Mouse (Mus musculus): ENCODE measurements around the gene Xpot.

Gene Xpot

DNA sequence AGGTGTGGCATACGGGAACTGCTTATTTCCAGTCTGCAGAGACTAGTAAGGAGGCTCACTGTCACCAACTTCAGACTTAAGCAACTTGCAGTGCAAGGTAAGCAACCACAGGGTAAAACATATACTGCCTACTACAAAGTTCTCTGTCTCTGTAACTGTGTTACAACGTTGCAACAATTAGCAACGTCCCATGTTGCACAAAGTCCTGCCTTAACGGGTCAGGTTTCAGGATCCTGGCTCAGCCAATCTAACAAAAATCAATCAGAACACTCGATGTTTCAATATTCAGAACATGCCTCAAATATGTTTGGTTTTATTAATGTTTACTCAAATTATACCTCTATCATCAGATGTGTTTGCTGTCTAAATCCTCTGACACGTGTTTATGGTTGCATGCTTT, 3.7 kb downstream of the Xpot start:
- no peak for DNase-seq (ENCODE audit: low read depth, low spot score)

DNA sequence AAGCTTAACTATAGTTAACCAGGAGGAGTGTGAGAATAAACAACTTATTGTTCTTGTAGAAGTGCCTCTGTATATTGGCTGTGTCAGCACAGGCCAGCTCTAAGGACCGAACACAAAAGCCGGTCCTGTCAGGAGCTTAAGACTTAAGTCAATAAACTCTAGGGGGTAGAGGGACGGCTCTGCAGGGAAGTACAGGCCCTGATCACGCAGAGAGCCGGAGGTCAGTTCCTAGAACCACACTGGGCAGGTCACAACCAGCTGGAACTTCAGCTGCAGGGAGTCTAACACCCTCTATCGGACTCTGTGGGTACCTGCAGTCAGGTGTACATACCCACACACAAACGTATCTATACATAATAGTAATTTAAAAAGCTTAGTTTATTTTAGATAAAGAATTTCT, 10.2 kb downstream of the Xpot start:
- DNase-seq (ENCODE audit: low read depth, low spot score), result no peak

DNA sequence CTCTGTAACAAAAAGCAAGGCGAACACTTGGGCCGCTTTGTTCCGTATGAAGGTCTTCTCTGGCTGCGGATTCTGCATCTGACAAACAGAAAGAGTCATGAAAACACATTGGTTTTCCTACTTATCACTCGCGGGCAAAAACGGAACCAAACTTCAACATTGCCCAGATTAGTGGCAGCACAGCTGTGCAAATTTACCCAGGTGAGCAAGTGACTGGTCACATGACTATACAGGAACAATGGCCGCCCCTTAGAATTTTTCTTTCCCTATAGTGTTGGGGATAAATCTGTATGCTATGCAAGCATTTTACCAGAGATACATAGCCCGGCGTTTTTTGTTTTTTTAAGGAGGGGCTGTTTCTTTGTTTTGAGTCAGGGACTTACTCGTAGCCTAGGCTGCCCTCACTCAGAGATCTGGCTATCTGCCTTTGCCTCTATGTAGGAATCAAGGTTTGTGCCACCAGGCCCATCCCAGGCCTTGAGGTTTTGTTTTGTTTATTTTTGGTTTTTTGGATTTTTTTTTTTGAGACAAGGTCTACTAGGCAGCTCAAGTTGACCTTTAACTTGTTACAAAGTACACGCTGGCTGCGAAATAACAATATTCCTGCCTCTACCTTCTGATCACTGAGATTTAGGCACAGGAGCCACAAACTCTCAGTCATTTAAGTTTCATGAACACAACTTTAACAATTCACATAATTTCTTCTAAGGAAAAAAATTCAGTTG, 10.8 kb downstream of the Xpot start:
- no peak for DNase-seq (ENCODE audit: low read depth, low spot score)

DNA sequence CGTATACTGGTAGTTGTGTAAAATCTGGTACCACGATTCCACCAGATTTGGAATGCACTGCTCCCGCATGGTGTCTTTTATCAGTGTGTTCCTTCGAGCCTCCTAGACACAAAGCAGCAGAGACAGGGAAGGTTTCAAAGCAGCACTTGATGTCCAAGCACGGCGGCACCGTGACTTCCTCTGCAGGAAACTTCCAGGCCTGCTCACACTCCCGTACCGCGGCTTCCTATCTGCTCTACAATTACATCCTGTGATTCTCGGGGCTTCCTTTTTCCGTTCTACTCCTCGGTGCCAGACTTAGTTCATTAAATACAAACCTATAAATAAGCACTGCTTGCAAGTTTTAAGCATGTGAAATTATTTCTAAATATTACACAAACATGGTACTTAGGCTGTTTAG, 12.6 kb downstream of the Xpot start:
- no peak for DNase-seq (ENCODE audit: low read depth, low spot score)

DNA sequence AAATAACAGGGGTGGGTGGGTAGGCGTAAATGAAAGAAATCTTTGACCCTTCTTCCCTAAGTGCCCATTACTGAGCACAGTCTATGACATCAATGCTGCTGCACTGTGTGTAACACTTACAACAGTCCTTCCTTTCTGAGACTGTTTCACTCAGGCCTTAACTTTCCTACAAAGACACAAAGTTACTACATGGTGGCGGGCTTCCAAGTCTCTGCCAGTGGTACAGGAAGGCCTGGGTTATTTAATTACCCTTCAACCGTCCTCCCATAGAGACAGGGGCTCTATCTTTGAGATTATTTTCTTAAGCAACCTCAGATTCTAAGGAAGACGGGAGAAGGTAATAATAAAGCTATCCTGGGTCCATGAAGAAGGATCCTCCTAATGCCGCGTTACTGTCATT, 13.7 kb downstream of the Xpot start:
- DNase-seq (ENCODE audit: low read depth, low spot score), result no peak

DNA sequence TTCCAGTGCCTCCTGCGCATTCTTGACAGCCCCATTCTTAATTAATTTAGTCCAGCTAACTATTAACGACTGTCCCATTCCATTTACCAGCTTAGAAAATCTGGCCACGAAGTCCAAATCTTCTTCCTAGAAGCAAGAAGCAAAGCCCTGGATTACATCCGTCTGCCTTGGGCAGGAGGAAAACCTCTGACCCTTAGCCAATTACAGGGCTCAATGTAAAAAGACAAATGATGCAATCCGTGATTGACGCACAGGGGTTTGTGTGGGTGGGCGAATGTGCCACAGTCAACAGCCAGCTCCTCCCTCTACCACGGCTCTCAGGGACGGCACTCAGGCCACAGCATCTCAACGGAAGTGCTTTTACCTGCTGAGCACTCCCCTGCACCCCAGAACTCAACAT, 14.5 kb downstream of the Xpot start:
- DNase-seq (ENCODE audit: low read depth, low spot score), result no peak

DNA sequence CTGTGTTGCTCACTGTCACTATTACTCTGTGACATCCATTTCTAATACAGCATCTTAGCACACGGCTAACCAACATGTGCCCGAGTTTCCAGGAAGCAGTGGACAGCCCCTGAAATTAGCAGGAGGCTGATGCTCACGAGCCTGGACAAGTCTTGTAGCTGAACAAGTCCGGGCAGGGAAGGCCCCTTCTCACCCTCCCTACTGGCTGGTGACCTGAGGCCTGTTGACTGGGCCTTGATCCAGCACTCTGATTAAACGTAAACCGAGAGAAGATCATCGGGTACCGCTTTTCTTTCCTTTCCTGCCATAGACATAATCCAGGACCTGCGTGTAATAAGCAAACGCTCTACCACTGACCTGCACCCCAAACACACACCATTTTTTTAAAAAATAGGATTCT, 18.0 kb downstream of the Xpot start:
- DNase-seq (ENCODE audit: low read depth, low spot score), result no peak

DNA sequence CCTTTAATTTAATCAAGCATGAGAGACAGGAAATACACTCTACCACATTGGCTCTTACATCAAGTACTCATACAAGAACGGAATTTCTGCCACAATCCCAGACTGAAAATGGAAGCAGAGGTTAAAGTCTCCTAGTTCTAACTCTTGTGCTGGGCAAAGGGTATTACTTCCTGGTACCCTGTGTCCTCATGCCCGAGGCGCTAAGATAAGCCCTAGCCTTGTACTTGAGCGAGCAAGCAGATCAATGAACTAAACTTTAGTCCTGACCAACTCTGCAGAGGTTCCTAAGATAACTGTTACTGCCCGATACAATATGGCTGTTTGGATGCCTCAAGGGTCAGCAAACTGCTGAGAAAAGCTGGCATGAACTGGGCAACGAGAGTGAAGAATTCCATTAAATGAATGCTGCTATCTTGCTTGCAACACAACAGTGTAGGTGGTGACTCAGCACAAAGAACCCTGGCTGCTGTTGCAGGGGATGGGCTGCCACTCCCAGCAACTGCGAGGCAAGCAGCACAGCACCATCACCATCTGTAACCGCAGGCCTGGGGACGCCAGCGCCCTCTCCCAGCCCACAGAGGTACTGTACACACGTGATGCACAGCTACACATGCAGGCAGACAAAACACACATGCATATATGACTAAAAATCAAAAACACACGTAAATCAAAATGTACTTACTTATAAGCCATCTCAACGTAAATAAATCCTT, 21.3 kb downstream of the Xpot start:
- no peak for DNase-seq (ENCODE audit: low read depth, low spot score)

DNA sequence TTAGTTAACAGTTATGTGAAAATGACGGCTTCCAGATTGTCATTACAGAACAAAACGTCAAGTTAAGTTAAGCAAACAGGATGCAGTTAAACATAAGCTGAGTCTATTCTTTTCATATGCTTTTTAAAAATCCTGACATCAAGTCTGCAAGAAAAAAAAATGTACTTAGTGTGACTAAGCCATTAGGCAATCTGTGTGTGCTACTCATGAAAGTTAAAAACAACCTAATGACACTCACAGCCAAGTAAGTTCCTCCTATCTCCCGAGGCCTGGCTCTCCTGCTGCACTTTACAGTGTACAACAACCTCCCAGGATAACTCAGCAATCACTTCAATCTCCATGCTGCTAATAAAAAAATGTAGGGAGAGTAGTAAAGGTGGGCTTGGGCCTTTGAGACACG, 22.6 kb downstream of the Xpot start:
- DNase-seq (ENCODE audit: low read depth, low spot score), result no peak

DNA sequence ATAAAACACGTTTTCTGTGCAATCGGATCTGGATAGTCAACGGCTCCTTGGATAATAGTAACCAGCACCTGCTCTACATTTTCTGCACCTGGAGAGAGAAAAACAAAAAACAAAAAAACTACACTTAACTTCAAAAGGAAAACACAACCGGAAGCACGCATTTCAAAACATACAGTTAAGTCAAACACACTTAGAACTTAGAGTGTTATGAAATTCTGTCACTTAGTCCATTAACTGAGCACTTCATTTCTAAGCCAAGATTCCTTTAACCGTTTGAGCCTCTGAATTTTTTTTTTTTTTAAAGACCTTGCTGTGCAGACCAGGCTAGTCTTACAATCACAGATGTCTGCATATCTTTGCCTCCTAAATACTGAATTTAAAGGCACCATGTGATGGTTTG, 24.9 kb downstream of the Xpot start:
- DNase-seq (ENCODE audit: low read depth, low spot score), result no peak

DNA sequence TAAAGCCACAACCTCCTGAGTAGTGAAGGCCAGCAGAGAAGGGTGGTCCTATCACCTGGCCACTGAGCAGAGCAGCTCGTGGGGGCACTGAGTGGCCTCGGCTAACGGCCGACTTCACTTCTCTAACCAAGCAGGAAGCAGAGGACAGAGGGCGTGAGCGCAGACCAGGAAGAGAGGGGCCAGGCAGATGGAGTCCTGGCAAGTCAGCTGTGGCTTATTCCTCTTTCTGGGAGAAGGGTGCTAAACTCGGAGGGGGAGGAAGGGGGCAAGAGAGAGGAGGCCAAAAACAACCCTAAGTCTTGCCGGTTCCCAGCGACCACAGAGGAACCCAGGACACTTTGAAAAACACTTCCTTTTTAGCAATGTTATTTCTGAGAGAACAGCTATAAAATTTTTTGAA, 29.6 kb downstream of the Xpot start:
- no peak for DNase-seq (ENCODE audit: low read depth, low spot score)

DNA sequence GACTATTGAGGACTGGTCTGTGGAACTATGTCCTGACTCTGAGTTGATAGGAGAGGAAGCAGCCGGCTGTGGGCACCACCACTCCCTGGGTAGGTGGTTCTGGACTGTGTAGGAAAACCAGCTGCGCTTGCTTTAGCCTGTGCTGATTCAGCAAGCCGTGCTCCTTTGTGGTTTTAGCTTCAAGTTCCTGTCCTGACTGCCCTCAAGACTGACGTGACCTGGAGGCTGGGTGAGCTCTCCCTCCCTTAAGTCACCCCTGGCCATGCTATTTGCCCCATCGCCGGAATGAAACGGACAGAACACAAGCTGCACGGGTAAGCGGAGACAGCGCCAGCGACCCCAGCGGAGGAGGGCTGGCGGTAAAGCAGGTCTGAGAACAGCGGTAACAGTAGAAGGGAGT, 35.0 kb downstream of the Xpot start:
- DNase-seq (ENCODE audit: low read depth, low spot score), result no peak

DNA sequence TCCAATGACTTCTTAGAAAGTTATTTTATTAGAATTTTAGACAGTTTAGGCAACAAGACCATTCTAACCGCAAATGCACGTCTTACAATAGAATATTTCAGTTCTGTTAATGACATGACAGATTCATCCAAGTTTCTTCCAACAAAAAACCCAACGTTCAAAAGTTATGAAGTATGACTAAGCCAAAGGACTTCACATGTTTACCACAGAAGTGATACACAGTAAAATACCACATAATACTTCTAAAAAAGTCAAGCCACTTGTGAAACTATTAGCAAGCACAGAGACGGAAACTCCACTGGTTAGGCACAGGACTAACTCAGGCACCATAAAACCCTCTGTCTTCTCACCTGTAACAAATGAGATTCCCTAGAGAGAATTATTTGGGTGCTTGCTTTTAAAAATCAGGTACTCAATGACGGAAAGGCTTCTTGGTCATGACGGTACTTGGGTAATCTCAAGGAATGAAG, 38.7 kb downstream of the Xpot start:
- peak; percentile 32 for DNase-seq (ENCODE audit: low read depth, low spot score)

DNA sequence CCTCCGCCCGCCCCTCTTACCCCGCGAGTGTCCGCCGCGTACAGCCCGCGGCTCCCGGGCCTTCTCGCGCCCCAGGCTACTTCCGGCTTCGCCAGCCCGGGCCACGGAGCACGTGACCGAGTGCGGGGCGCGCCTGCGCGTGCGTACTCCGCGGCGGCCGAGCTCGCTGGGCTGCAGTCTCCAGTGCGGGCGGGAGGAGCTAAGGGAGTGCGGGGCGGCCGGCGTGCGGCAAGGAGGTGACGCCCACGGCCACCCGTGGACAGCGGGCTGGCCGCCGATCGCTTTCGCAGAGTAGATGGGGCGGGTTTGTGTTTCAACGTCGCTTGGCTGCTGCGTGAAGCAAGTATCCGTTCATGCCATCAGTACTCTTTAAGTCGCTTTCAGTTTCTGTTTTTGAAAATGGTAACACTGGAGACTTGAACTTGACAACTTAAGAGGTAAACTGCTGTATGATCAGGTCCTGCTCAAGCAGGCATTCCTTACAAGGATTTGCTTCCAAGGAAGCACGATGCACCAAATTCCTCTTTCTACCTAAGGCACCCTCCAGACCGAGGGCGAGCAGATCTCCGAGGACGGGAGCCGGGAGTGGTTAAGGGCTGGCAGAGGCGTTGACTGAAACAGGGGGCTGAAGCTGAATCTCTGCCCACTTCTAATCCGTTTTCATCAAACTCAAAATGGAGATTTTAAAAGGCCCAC, 39.3 kb downstream of the Xpot start, which contains the start of gene Tbk1:
Tbk1 (minus strand) TSS at position 113 of the 696 bp plus-strand sequence.
- peak; percentile 96 for DNase-seq (ENCODE audit: low read depth, low spot score)

DNA sequence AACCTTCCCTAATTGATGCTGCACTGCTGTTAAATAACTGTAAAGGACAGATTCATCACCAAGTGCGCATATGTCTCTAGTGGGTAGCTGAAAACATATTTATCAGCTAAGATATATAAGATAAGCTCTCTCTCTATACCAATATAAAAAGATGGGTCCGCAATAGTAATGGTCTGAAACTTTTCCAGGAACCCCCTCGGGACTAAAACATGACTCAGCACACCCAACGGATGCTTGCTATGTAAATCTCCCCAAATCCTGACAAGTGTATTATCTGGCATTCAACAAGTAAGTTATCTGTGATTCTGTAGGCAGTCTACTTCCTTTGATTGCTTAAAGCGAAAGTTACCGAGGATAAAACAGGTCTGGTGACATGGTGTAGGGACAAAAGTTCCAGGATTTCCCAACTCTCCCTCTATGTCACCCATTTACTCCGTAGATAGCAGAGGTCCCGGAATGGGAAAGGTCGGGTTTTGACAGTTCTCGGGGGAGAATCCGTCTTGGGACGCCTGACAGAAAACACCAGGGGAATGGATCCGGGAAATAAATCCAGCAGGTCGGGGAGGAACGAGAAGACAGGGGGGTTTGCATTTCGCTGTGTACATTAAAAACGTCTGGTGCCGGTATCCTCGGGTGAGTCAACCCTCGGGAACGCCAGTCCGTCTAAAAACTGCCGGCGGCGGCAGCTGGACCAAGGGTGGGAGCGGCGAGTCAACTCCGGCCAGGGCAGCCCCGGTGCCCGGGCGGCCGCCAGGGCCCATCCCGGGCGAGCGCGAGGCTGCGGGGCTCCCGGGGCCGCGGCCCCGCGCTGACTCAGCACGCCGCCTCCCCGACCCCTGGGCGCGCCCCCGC, 40.1 kb downstream of the Xpot start:
- DNase-seq (ENCODE audit: low read depth, low spot score), result peak; percentile 37

DNA sequence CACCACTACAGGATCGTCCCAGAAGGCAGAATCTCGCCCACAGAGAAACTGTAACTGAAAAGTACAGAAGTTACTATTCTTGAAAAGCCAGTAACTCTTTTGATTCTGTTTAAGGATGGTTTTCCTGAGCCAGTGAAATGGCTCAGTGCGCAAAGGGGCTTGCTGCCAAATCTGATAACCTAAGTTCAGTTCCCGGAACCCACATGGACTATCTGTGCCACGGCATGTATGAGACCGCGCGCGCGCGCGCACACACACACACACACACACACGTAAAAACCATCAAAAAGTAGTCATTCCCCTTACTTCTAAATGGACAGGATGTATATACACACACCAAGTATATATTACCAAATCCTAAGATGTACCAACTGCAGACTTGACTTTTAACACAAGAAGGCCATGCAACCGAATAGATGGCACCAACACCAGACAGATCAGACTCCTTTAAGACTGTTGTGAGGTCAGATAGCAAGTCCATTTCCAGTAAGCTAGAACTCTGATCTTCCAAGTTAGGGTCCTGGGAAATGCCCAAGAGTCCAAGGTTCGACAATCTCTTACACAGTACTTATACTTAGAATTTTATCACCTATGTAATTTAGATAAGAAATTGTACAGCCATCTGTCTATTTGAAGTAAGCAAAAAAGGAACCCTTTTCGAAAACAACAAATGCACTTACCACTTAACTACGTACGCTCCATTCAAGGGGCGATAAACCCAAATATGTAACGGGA, 40.9 kb downstream of the Xpot start:
- peak; percentile 14 for DNase-seq (ENCODE audit: low read depth, low spot score)

DNA sequence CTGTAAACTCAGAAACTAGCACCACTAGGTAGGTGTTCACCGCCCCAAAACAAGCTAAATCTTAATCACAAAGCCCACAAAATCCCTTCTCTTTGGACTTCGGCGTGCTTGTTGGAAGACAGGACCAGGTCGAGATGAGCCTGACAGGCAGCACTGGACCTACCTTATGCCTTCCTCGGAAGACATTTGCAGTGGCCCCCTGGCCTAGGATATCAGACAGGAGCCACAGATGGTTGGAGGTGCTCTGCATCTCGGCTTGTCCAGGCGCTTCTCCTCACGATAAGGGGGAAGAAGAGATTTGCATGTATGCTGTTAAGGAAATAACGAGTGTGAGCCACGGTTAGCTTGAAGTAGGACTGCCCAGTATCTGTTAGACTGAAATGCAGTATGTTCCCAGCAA, 42.1 kb downstream of the Xpot start:
- no peak for DNase-seq (ENCODE audit: low read depth, low spot score)

DNA sequence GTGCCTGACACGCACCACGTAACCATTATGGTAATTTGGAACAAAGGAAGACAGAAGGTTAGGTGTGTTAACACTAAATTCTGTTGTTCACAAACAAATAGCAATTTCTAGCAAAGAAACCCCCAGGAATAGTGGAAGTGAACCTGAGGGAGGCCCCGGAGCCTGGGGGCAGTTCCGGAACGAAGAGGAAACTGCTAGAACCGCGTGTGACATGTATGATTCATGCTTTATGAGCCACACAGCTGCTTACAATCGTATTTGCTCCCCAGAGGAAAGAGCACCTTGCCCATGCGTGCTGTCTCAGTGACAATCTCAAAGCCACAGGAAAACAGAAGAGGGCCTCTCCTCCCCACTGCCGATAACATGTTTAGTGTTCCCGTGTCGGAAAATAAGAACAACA, 43.1 kb downstream of the Xpot start:
- no peak for DNase-seq (ENCODE audit: low read depth, low spot score)

DNA sequence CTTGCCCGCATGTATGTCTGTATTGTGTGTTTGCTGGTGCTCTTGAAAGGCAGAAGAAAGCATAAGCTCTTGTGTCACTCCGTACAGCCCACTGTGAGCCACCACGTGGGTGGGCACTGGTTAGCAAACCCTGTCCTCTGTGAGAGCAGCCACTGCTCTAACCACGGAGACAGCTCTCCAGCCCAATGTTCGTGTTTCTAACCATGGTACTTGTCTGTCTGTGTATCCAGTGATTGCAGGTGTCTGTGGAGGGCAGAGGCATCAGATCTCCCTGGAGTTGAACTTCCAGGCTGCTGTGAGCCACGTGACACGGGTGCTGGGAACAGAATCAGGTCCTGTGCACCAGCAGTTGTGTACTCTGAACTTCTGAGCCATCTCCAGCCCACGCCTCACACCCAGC, 43.8 kb downstream of the Xpot start:
- DNase-seq (ENCODE audit: low read depth, low spot score), result no peak

DNA sequence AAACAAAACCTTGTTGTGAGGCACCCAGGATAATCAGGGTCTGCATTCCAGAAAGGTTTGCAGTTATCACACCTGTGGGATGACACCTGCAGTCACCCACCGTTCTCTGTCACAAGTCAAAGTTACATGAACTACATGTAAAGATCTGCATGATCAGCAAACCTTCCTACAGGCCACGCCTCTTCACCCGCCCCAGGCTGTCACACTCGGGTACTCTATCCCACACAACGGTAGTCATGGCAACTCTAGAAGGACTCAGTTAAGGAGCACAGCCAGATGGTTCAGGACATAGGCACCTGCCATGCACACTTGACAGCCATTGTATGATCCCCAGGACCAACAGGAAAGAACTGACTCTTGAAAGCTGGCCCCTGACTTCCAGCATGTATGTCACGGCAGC, 44.7 kb downstream of the Xpot start:
- peak; percentile 9 for DNase-seq (ENCODE audit: low read depth, low spot score)

DNA sequence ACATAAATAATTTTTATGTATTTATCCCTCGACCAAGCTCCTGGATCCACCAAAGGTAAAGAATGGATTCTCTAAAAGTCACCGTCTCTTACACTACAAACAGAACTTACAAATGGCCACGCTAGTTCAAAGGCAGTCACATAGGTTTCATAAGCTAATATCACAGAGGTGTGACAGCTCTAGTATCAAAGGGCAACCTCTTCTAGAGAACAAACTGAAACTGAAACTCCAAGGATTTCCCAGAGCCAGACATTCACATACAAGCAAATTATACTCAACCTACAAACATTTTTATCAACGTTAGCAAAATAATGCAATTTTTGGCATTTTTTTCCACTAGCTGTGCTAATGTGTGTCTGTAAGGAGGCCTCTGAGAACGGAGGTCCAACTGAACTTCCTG, 45.8 kb downstream of the Xpot start:
- DNase-seq (ENCODE audit: low read depth, low spot score), result no peak
